Mouse (Mus musculus): ENCODE results near the gene Olfr790.

Olfr790 gene

GRCm38 (mm10) chr10:129498192-129498591, at the start of gene Olfr790:
Gene Olfr790, plus strand, starts transcription at chr10:129498492.
- no peak for DNase-seq (ENCODE audit: low spot score in 2 of 2)

- no peak for DNase-seq (ENCODE audit: low spot score in 2 of 2)
Measured at GRCm38 (mm10) chr10:129461562-129461961, 36.7 kb upstream of the Olfr790 start, which contains the start of gene Olfr787. Gene Olfr787, plus strand, starts transcription at chr10:129461862.

GRCm38 (mm10) chr10:129470698-129471097, 27.6 kb upstream of the Olfr790 start, which contains the start of gene Olfr788:
Gene Olfr788, plus strand, starts transcription at chr10:129470998.
- DNase-seq (ENCODE audit: low spot score in 2 of 2) = no peak

GRCm38 (mm10) chr10:129473256-129473655, 25.0 kb upstream of the Olfr790 start:
- DNase-seq (ENCODE audit: low spot score in 2 of 2) = no peak

GRCm38 (mm10) chr10:129473723-129474122, 24.6 kb upstream of the Olfr790 start:
- no peak for DNase-seq (ENCODE audit: low spot score in 2 of 2)

- no peak for DNase-seq (ENCODE audit: low spot score in 2 of 2)
Measured at GRCm38 (mm10) chr10:129484452-129484851, 13.8 kb upstream of the Olfr790 start, which contains the start of gene Olfr789. Gene Olfr789, plus strand, starts transcription at chr10:129484752.

GRCm38 (mm10) chr10:129490101-129490500, 8.2 kb upstream of the Olfr790 start:
- no peak for DNase-seq (ENCODE audit: low spot score in 2 of 2)

GRCm38 (mm10) chr10:129521492-129521891, 23.2 kb downstream of the Olfr790 start, which contains the start of gene Olfr791:
Gene Olfr791, plus strand, starts transcription at chr10:129521792.
- no peak for DNase-seq (ENCODE audit: low spot score in 2 of 2)

GRCm38 (mm10) chr10:129538862-129539261, 40.6 kb downstream of the Olfr790 start, which contains the start of gene Olfr792:
Gene Olfr792, plus strand, starts transcription at chr10:129539162.
- DNase-seq (ENCODE audit: low spot score in 2 of 2) = no peak

GRCm38 (mm10) chr10:129549354-129549753, 51.1 kb downstream of the Olfr790 start:
- no peak for DNase-seq (ENCODE audit: low spot score in 2 of 2)
